Mouse (Mus musculus): ENCODE results near the gene Mgll. TPM values are rescaled to one million over a fixed set of nuclear protein-coding genes. Genes with fewer than 3 reads are reported as not detected.

Mgll gene
- polyA plus RNA-seq, 1 experiment, result 152 TPM

GRCm38 (mm10) chr6:88785781-88786542 lies 61.8 kb downstream of the Mgll start:
- 0 out of 2 replicates have a peak, but pooled peaks cover 9% of the 10 kb centered on the region for H3K4me1 ChIP-seq (ENCODE audit: control insufficient read depth, insufficient read depth, low read length)
- 87% methylated on average over 10 of the region's 10 CpGs for WGBS
- TF ChIP-seq CTCF (conservative IDR thresholded peaks at IDR 0.05; ENCODE audit: insufficient read depth, insufficient read length, low read depth, low read length) (no peak), POLR2A (IDR thresholded peaks at IDR 0.05; ENCODE audit: low read depth, low read length) (no peak)

GRCm38 (mm10) chr6:88786732-88787445 lies 62.7 kb downstream of the Mgll start:
- Histone ChIP-seq H3K27ac (ENCODE audit: insufficient read depth, low read depth, low read length) (peak overlapping the region; percentile 66; the same call in 1 of the 2 replicates), H3K4me3 (ENCODE audit: insufficient read depth, low read depth, low read length) (no peak overlapping the region), H3K27me3 (replicated peaks; ENCODE audit: control insufficient read depth, insufficient read depth, low read length) (no peaks in the 10 kb centered on the region), H3K36me3 (ENCODE audit: control insufficient read depth, insufficient read depth, low read length) (no peaks in the 10 kb centered on the region), H3K4me1 (ENCODE audit: control insufficient read depth, insufficient read depth, low read length) (0 out of 2 replicates have a peak, but pooled peaks cover 9% of the 10 kb centered on the region)
- TF ChIP-seq CTCF (conservative IDR thresholded peaks at IDR 0.05; ENCODE audit: insufficient read depth, insufficient read length, low read depth, low read length), result no peak
- no peak for TF ChIP-seq POLR2A (IDR thresholded peaks at IDR 0.05; ENCODE audit: low read depth, low read length)
- peak; percentile 50 for DNase-seq
- 68% methylated on average over 15 of the region's 15 CpGs for WGBS

More at GRCm38 (mm10) chr6:88785781-88786542, 61.8 kb downstream of the Mgll start:
- Histone ChIP-seq H3K4me3 (ENCODE audit: insufficient read depth, low read depth, low read length) (no peak overlapping the region), H3K36me3 (ENCODE audit: control insufficient read depth, insufficient read depth, low read length) (no peaks in the 10 kb centered on the region), H3K27ac (ENCODE audit: insufficient read depth, low read depth, low read length) (no peak overlapping the region), H3K27me3 (replicated peaks; ENCODE audit: control insufficient read depth, insufficient read depth, low read length) (no peaks in the 10 kb centered on the region)
- DNase-seq, result no peak

- Histone ChIP-seq H3K4me3 (ENCODE audit: insufficient read depth, low read depth, low read length) (no peak overlapping the region), H3K4me1 (ENCODE audit: control insufficient read depth, insufficient read depth, low read length) (peaks cover 12% of the 10 kb centered on the region; the same call in 1 of the 2 replicates), H3K36me3 (ENCODE audit: control insufficient read depth, insufficient read depth, low read length) (no peaks in the 10 kb centered on the region)
Observed at GRCm38 (mm10) chr6:88787496-88787895, 63.3 kb downstream of the Mgll start.

GRCm38 (mm10) chr6:88788219-88788618 lies 64.0 kb downstream of the Mgll start:
- WGBS, result 77% methylated on average over 11 of the region's 11 CpGs
- Histone ChIP-seq H3K27ac (ENCODE audit: insufficient read depth, low read depth, low read length) (no peak overlapping the region), H3K27me3 (replicated peaks; ENCODE audit: control insufficient read depth, insufficient read depth, low read length) (no peaks in the 10 kb centered on the region), H3K4me3 (ENCODE audit: insufficient read depth, low read depth, low read length) (no peak overlapping the region), H3K4me1 (ENCODE audit: control insufficient read depth, insufficient read depth, low read length) (peaks cover 15% of the 10 kb centered on the region; the same call in 1 of the 2 replicates), H3K36me3 (ENCODE audit: control insufficient read depth, insufficient read depth, low read length) (no peaks in the 10 kb centered on the region)
- TF ChIP-seq CTCF (conservative IDR thresholded peaks at IDR 0.05; ENCODE audit: insufficient read depth, insufficient read length, low read depth, low read length), result no peak
- TF ChIP-seq POLR2A (IDR thresholded peaks at IDR 0.05; ENCODE audit: low read depth, low read length), result no peak
- DNase-seq, result no peak

More at GRCm38 (mm10) chr6:88787496-88787895, 63.3 kb downstream of the Mgll start:
- 47% methylated on average over 14 of the region's 14 CpGs for WGBS
- TF ChIP-seq CTCF (conservative IDR thresholded peaks at IDR 0.05; ENCODE audit: insufficient read depth, insufficient read length, low read depth, low read length) (no peak), POLR2A (IDR thresholded peaks at IDR 0.05; ENCODE audit: low read depth, low read length) (no peak)
- Histone ChIP-seq H3K27ac (ENCODE audit: insufficient read depth, low read depth, low read length) (peak overlapping the region; percentile 25; the same call in 1 of the 2 replicates), H3K27me3 (replicated peaks; ENCODE audit: control insufficient read depth, insufficient read depth, low read length) (no peaks in the 10 kb centered on the region)
- peak; percentile 62 for DNase-seq

- 76% methylated on average over 9 of the region's 9 CpGs for whole genome bisulfite sequencing
- no peak for TF ChIP-seq CTCF (conservative IDR thresholded peaks at IDR 0.05; ENCODE audit: insufficient read depth, insufficient read length, low read depth, low read length)
- TF ChIP-seq POLR2A (IDR thresholded peaks at IDR 0.05; ENCODE audit: low read depth, low read length), result no peak
Observed at GRCm38 (mm10) chr6:88791299-88791698, 67.1 kb downstream of the Mgll start.

GRCm38 (mm10) chr6:88792147-88792691 lies 68.0 kb downstream of the Mgll start:
- peaks cover 7% of the 10 kb centered on the region; the same call in 1 of the 2 replicates for H3K4me1 ChIP-seq (ENCODE audit: control insufficient read depth, insufficient read depth, low read length)
- no peaks in the 10 kb centered on the region for H3K27me3 ChIP-seq (replicated peaks; ENCODE audit: control insufficient read depth, insufficient read depth, low read length)
- DNase-seq, result peak; percentile 79
- WGBS, result 40% methylated on average over 7 of the region's 7 CpGs
- no peak overlapping the region for H3K4me3 ChIP-seq (ENCODE audit: insufficient read depth, low read depth, low read length)
- peak overlapping the region; percentile 15; the same call in 1 of the 2 replicates for H3K27ac ChIP-seq (ENCODE audit: insufficient read depth, low read depth, low read length)
- no peaks in the 10 kb centered on the region for H3K36me3 ChIP-seq (ENCODE audit: control insufficient read depth, insufficient read depth, low read length)
- TF ChIP-seq CTCF (conservative IDR thresholded peaks at IDR 0.05; ENCODE audit: insufficient read depth, insufficient read length, low read depth, low read length), result no peak
- TF ChIP-seq POLR2A (IDR thresholded peaks at IDR 0.05; ENCODE audit: low read depth, low read length), result no peak

More at GRCm38 (mm10) chr6:88791299-88791698, 67.1 kb downstream of the Mgll start:
- Histone ChIP-seq H3K27me3 (replicated peaks; ENCODE audit: control insufficient read depth, insufficient read depth, low read length) (no peaks in the 10 kb centered on the region), H3K36me3 (ENCODE audit: control insufficient read depth, insufficient read depth, low read length) (no peaks in the 10 kb centered on the region), H3K27ac (ENCODE audit: insufficient read depth, low read depth, low read length) (no peak overlapping the region), H3K4me3 (ENCODE audit: insufficient read depth, low read depth, low read length) (no peak overlapping the region), H3K4me1 (ENCODE audit: control insufficient read depth, insufficient read depth, low read length) (peaks cover 7% of the 10 kb centered on the region; the same call in 1 of the 2 replicates)
- no peak for DNase-seq

All from kidney, adult 2 months (tissue).